Mouse (Mus musculus) lung, postnatal 0 days (tissue): ENCODE results near the gene Txlnb.

Experiments used
- CTCF ChIP-seq: IDR thresholded peaks from 2 replicates; pipeline ENCODE4 v1.5.1; 2016; ENCODE audit warnings: antibody characterized with exemption, mild to moderate bottlenecking
- EP300 ChIP-seq: IDR thresholded peaks from 2 replicates; pipeline ENCODE4 v1.6.1; 2016; ENCODE audit warnings: antibody characterized with exemption, mild to moderate bottlenecking, control low read depth

DNA sequence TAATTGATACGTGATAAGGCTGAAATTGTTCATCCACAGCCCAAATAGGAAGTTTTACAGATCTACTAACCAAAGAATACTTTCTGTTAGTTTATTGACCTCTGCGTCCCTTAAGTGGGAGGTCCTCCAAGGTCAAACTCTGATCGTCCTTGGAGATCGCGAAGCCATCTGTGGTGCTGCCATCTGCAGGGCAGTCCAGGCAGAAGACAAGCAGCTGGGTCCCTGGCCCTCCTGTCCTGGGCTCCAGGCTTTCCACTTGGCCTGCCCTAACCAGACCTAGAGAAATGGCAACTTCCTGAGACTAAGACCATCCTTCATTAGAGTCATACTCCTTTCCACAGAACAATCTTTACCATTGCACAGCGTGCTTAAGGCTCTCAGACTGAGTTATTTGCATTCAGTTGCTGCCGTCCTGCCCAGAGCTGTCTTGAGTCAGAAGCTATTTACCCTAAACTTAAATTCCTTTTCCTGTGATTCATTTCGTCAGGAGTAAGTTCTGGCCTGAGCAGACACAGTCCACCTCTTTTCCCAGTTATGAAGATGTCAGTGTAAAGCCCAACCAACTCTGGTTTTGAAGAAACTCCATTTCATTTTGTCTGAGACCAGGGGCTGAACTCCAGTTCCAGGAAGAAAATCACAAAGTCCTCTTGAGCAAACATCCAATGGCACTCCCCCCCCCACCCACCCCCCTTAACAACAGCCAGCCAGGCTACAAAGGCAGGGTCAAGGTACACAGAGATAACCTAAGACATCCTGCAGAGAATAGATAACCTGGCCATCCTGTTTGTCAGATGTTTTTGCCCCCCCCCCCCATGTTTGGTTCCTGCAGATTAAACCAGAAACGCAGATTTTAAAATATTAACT lies 35.0 kb upstream of the Txlnb start:
- TF ChIP-seq CTCF: peak; percentile 45
- TF ChIP-seq EP300: no peak
